Mouse (Mus musculus) brain, adult 2 months (tissue): ENCODE measurements around the gene Tprkb.
"Not testable (repeated sequence)": the region's sequence is repeated elsewhere in the genome, so short reads cannot be mapped to it uniquely, and the experiment has no call there.

Experiments used
- DNase-seq: peaks from one replicate; pipeline ENCODE4 v3.0.0; 2011; ENCODE audit warnings: low read depth, low spot score

The Tprkb gene

GRCm38 (mm10) chr6:85973336-85973735, 61.7 kb downstream of the Tprkb start:
- DNase-seq: peak; percentile 68

- peak; percentile 47 for DNase-seq
Observed at GRCm38 (mm10) chr6:85974941-85975617, 63.4 kb downstream of the Tprkb start.

- no peak for DNase-seq
Observed at GRCm38 (mm10) chr6:85975761-85976160, 64.1 kb downstream of the Tprkb start.

GRCm38 (mm10) chr6:85976242-85976641, 64.6 kb downstream of the Tprkb start:
- DNase-seq: no peak

GRCm38 (mm10) chr6:85978736-85979135, 67.1 kb downstream of the Tprkb start:
- not testable (repeated sequence) for DNase-seq
